Mouse (Mus musculus) stomach, embryonic 16.5 days (tissue): ENCODE results near the gene Tango2. TPM values are rescaled to one million over a fixed set of nuclear protein-coding genes. Genes with fewer than 3 reads are reported as not detected.

ENCODE experiments used
- ATAC-seq: fragments of 200-750 bp; cut with Nextera tagmentation; 2 replicates; pipeline ENCODE4 v1.8.0; 2017; ENCODE audit warnings: moderate number of reproducible peaks, moderate TSS enrichment; ENCODE audit not compliant: insufficient read depth, low FRiP score
- H3K27ac ChIP-seq: fragments of 300-500 bp; sonication (generic); 2 replicates; pipeline ENCODE4 v1.5.1; 2014; ENCODE audit warnings: low read length
- H3K27me3 ChIP-seq: fragments of 300-500 bp; sonication (generic); 2 replicates; pipeline ENCODE4 v1.6.1; 2014; ENCODE audit warnings: low read length, control low read depth, mixed read lengths; ENCODE audit not compliant: control insufficient read depth, insufficient read depth
- H3K36me3 ChIP-seq: fragments of 300-500 bp; sonication (generic); 2 replicates; pipeline ENCODE4 v1.6.1; 2014; ENCODE audit warnings: low read length; ENCODE audit not compliant: control insufficient read depth, insufficient read depth
- H3K4me1 ChIP-seq: fragments of 300-500 bp; sonication (generic); 2 replicates; pipeline ENCODE4 v1.6.1; 2014; ENCODE audit warnings: low read length, control low read depth, mixed read lengths; ENCODE audit not compliant: control insufficient read depth, insufficient read depth
- H3K4me2 ChIP-seq: fragments of 300-500 bp; sonication (generic); 2 replicates; pipeline ENCODE4 v1.6.1; 2014; ENCODE audit warnings: low read depth, low read length, mixed read lengths
- H3K4me3 ChIP-seq: fragments of 300-500 bp; sonication (generic); replicated peaks from 2 replicates; pipeline ENCODE4 v1.5.1; 2014; ENCODE audit warnings: mild to moderate bottlenecking, low read length
- H3K9ac ChIP-seq: fragments of 300-500 bp; sonication (generic); 2 replicates; pipeline ENCODE4 v1.6.1; 2014; ENCODE audit warnings: low read length
- H3K9me3 ChIP-seq: fragments of 300-500 bp; sonication (generic); replicated peaks from 2 replicates; pipeline ENCODE4 v1.6.1; 2016; ENCODE audit warnings: low read length, control low read depth; ENCODE audit not compliant: control insufficient read depth
- WGBS: fragments of 180-500 bp; shearing (Covaris S2); extraction: QIAGEN DNeasy Blood & Tissue Kit; methylation state at CpG from one replicate; pipeline ENCODE4 v1.1.7; 2014; 5-methylcytosine and 5-hydroxymethylcytosine counted together
- polyA plus RNA-seq: library from polyadenylated mRNA; unstranded; fragments of >200 nt; fragmentation: Nextera tagmentation; extraction: Ambion mirVana; gene quantifications from 2 replicates; pipeline ENCODE4 v1.2.1, GENCODE M21; 2015

Gene Tango2
- polyA plus RNA-seq, 1 experiment from 2014 or later = 32.7 TPM

GRCm38 (mm10) chr16:18391728-18392127, 43.8 kb upstream of the Tango2 start:
- Histone ChIP-seq H3K4me3 (no peak overlapping the region), H3K4me2 (no peak overlapping the region), H3K9me3 (no peaks in the 10 kb centered on the region), H3K27me3 (no peaks in the 10 kb centered on the region), H3K36me3 (no peaks in the 10 kb centered on the region), H3K4me1 (peaks cover 52% of the 10 kb centered on the region), H3K27ac (no peak overlapping the region), H3K9ac (no peak overlapping the region)
- 75% methylated on average over 3 of the region's 3 CpGs for WGBS
- no peak for ATAC-seq

DNA sequence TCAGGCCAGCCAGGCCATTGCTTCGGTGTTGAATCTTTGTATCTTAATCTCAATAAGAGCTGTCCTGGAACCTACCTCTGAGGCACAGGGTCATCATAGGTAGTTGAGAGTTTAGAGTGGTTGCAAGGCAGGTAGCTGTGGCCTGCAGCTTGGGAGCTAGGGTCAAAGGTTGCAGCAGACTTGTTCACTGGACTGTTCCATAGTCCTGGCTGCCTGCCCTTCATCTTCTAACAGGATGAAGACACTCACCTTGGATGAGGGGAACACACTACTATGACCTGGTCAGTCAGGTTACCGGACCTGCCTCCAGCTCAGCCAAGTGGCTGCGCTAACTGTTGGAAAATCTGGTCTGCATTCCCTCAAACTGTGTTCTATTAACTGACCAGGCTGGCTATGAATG, 43.2 kb upstream of the Tango2 start:
- H3K4me2 ChIP-seq = no peak overlapping the region
- no peak overlapping the region for H3K9ac ChIP-seq
- H3K4me3 ChIP-seq = no peak overlapping the region
- H3K4me1 ChIP-seq = peaks cover 46% of the 10 kb centered on the region
- no peaks in the 10 kb centered on the region for H3K36me3 ChIP-seq
- no peak overlapping the region for H3K27ac ChIP-seq
- H3K27me3 ChIP-seq = no peaks in the 10 kb centered on the region
- ATAC-seq = no peak
- 99% methylated on average over 3 of the region's 3 CpGs for WGBS
- H3K9me3 ChIP-seq = no peaks in the 10 kb centered on the region

GRCm38 (mm10) chr16:18390399-18390798, 42.5 kb upstream of the Tango2 start:
- no peak overlapping the region for H3K4me2 ChIP-seq
- no peak overlapping the region for H3K9ac ChIP-seq
- H3K9me3 ChIP-seq = no peaks in the 10 kb centered on the region
- no peak for ATAC-seq
- H3K27me3 ChIP-seq = no peaks in the 10 kb centered on the region
- H3K36me3 ChIP-seq = no peaks in the 10 kb centered on the region
- no peak overlapping the region for H3K4me3 ChIP-seq
- WGBS = 72% methylated on average over 6 of the region's 6 CpGs
- H3K4me1 ChIP-seq = peaks cover 39% of the 10 kb centered on the region
- H3K27ac ChIP-seq = no peak overlapping the region

DNA sequence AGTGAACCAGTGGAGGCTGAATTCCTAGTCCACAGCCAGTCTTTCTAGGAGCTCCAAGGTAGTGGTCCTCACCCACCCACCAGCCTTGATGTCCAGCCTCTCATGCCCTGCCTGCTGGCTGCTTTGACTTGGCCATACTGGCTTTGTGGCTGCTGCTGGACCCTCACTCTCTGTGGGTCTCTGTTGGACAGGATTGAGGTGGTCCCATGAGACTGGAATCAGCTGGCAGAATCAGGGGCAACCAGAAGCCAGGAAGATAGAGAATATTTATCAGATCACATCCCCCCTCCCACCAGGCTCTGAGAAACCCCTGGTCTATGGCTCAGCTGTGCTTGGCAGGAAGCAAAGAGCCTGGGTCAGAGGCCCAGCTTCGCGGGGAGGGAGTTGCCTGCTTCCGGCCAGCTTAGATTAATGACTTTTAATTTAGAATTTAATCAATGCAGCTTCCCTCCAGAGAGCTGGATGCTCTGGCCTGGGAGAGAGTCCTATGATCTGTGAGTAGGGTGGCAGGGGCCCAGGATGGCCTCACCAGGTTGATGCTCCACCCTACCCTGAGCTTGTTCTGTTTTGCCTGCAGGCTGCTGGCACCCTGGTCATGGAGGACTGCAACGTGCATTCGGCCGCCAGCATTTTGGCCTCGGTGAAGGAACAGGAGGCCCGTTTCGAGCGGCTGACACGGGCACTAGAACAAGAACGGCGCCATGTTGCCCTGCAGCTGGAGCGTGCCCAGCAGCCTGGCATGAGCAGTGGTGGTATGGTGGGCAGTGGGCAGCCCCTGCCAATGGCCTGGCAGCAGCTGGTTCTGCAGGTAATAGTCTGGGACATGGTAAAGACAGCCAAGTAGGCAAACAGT, 40.9 kb upstream of the Tango2 start:
- Histone ChIP-seq H3K9me3 (no peaks in the 10 kb centered on the region), H3K4me3 (no peak overlapping the region), H3K4me1 (peaks cover 28% of the 10 kb centered on the region), H3K36me3 (no peaks in the 10 kb centered on the region), H3K4me2 (no peak overlapping the region), H3K9ac (0 out of 2 replicates have a peak overlapping the region, but pooled peaks have one; percentile 20), H3K27me3 (no peaks in the 10 kb centered on the region), H3K27ac (peak overlapping the region; percentile 36)
- 74% methylated on average over 14 of the region's 14 CpGs for WGBS
- ATAC-seq = no peak

DNA sequence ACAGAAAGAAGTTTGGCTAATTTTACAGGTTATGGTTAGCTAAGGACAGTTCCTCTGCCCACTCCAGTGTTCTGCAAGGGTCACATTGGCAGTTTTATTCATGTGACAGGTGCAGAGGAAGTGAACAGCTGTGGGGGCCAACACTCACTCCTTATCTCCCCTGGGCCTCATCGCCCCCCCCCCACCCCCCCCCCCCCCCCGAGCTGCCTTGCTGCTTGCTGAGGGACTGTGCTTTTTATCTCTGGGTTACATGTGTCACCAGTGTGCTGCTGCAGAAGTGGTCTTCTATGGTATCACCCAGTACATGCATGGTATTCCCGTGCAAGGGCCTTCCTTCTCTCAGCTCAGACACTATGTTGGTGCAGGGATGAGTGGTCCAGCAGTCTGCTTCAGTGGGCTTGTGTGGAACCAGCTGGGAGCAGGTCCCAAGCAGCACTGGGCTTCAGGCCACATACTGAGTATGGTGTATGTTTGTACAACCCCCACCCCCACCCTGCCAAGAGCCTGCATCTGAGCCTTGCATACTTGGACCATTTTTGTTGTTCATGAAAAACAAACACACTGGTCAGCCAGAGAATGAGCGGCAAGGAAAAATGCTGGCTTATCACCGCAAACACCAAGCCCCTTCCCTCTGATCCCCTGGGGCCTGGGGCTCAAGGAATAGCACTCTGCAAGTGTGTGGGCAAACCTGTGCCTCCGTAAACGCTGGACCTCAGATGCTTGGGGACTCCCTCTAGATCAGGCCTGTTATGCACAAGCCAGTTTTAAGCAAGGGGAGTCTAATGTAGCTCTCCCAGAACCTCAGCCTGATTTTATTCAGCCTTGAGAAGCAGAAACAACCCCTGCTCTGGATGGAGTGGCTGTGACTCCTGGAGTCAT, 40.0 kb upstream of the Tango2 start:
- ATAC-seq = no peak
- Histone ChIP-seq H3K27ac (peak overlapping the region; percentile 36), H3K36me3 (no peaks in the 10 kb centered on the region), H3K9me3 (no peaks in the 10 kb centered on the region), H3K4me3 (no peak overlapping the region), H3K4me2 (no peak overlapping the region), H3K4me1 (peaks cover 28% of the 10 kb centered on the region), H3K27me3 (no peaks in the 10 kb centered on the region), H3K9ac (0 out of 2 replicates have a peak overlapping the region, but pooled peaks have one; percentile 20)
- WGBS = 26% methylated on average over 6 of the region's 7 CpGs

DNA sequence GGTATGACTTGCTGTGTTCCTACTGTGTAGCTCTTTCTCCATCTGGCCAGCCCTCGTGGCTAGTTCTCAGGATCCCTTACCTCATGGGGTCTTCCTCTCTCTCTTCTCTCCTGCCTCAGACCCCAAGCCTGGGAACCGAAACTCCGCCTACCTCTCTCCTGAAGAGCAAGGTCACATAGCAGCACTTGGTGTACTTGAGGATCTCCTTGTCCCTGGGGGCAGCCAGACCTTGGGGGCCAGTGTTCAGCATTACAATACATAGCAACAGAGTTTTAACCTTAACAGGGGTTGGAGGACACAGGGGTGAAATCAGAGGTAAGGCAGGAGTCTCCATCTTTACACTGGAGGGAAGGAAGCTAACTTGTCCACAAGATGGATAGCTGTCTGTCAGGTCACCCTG, 39.1 kb upstream of the Tango2 start:
- H3K27me3 ChIP-seq = no peaks in the 10 kb centered on the region
- WGBS = 63% methylated on average over 3 of the region's 3 CpGs
- H3K36me3 ChIP-seq = no peaks in the 10 kb centered on the region
- no peak for ATAC-seq
- H3K9ac ChIP-seq = no peak overlapping the region
- peaks cover 32% of the 10 kb centered on the region for H3K4me1 ChIP-seq
- H3K27ac ChIP-seq = no peak overlapping the region
- no peak overlapping the region for H3K4me3 ChIP-seq
- H3K9me3 ChIP-seq = no peaks in the 10 kb centered on the region
- no peak overlapping the region for H3K4me2 ChIP-seq

GRCm38 (mm10) chr16:18386451-18386850, 38.5 kb upstream of the Tango2 start:
- H3K27me3 ChIP-seq = no peaks in the 10 kb centered on the region
- no peaks in the 10 kb centered on the region for H3K9me3 ChIP-seq
- H3K9ac ChIP-seq = no peak overlapping the region
- peaks cover 33% of the 10 kb centered on the region for H3K4me1 ChIP-seq
- H3K36me3 ChIP-seq = no peaks in the 10 kb centered on the region
- H3K27ac ChIP-seq = no peak overlapping the region
- no peak overlapping the region for H3K4me3 ChIP-seq
- no peak for ATAC-seq
- H3K4me2 ChIP-seq = no peak overlapping the region
- WGBS = 78% methylated on average over 7 of the region's 7 CpGs

- no peak overlapping the region for H3K27ac ChIP-seq
- ATAC-seq = no peak
These were observed 37.5 kb upstream of the Tango2 start for GRCm38 (mm10) chr16:18385411-18385810.

GRCm38 (mm10) chr16:18384659-18385058, 36.8 kb upstream of the Tango2 start:
- H3K4me2 ChIP-seq = no peak overlapping the region
- H3K36me3 ChIP-seq = no peaks in the 10 kb centered on the region
- ATAC-seq = no peak
- peaks cover 35% of the 10 kb centered on the region for H3K4me1 ChIP-seq
- H3K27ac ChIP-seq = no peak overlapping the region
- H3K9ac ChIP-seq = no peak overlapping the region
- H3K27me3 ChIP-seq = no peaks in the 10 kb centered on the region
- H3K9me3 ChIP-seq = no peaks in the 10 kb centered on the region
- WGBS = 83% methylated on average over 8 of the region's 8 CpGs
- H3K4me3 ChIP-seq = no peak overlapping the region

More at GRCm38 (mm10) chr16:18385411-18385810, 37.5 kb upstream of the Tango2 start:
- Histone ChIP-seq H3K4me2 (no peak overlapping the region), H3K4me1 (peaks cover 33% of the 10 kb centered on the region), H3K9me3 (no peaks in the 10 kb centered on the region), H3K36me3 (no peaks in the 10 kb centered on the region), H3K27me3 (no peaks in the 10 kb centered on the region), H3K4me3 (no peak overlapping the region), H3K9ac (no peak overlapping the region)
- WGBS = 65% methylated on average over 5 of the region's 5 CpGs
